Mouse (Mus musculus) heart, postnatal 0 days (tissue): ENCODE measurements around the gene Ykt6. TPM values are rescaled to one million over a fixed set of nuclear protein-coding genes. Genes with fewer than 3 reads are reported as not detected.

ENCODE experiments used
- ATAC-seq: fragments of 200-750 bp; cut with Nextera tagmentation; 2 replicates; pipeline ENCODE4 v1.8.0; 2017; ENCODE audit warnings: low read depth, moderate number of reproducible peaks, moderate library complexity; ENCODE audit not compliant: insufficient read depth
- DNase-seq: peaks from one replicate; pipeline ENCODE4 v3.0.0-alpha.2; 2016; ENCODE audit warnings: low spot score
- H3K27ac ChIP-seq: fragments of 300-500 bp; sonication (generic); 2 replicates; pipeline ENCODE4 v1.5.1; 2014; ENCODE audit warnings: low read depth, mild to moderate bottlenecking
- H3K27me3 ChIP-seq: fragments of 300-500 bp; sonication (generic); 2 replicates; pipeline ENCODE4 v1.6.1; 2014; ENCODE audit warnings: low read length, mixed read lengths; ENCODE audit not compliant: control insufficient read depth, insufficient read depth
- H3K36me3 ChIP-seq: fragments of 300-500 bp; sonication (generic); replicated peaks from 2 replicates; pipeline ENCODE4 v1.6.1; 2014; ENCODE audit warnings: low read length, mixed read lengths; ENCODE audit not compliant: control insufficient read depth, insufficient read depth
- H3K4me1 ChIP-seq: fragments of 300-500 bp; sonication (generic); 2 replicates; pipeline ENCODE4 v1.6.1; 2014; ENCODE audit warnings: antibody characterized with exemption; ENCODE audit not compliant: control insufficient read depth, insufficient read depth
- H3K4me2 ChIP-seq: fragments of 300-500 bp; sonication (generic); 2 replicates; pipeline ENCODE4 v1.6.1; 2014; ENCODE audit warnings: low read depth, mild to moderate bottlenecking, low read length, moderate library complexity
- H3K4me3 ChIP-seq: fragments of 300-500 bp; sonication (generic); 2 replicates; pipeline ENCODE4 v1.5.1; 2014; ENCODE audit warnings: low read depth, low read length
- H3K9ac ChIP-seq: fragments of 300-500 bp; sonication (generic); replicated peaks from 2 replicates; pipeline ENCODE4 v1.6.1; 2014; ENCODE audit warnings: low read depth, low read length, mixed read lengths
- H3K9me3 ChIP-seq: fragments of 300-500 bp; sonication (generic); replicated peaks from 2 replicates; pipeline ENCODE4 v1.6.1; 2016; ENCODE audit warnings: low read length; ENCODE audit not compliant: control insufficient read depth
- CTCF ChIP-seq: IDR thresholded peaks from 2 replicates; pipeline ENCODE4 v1.5.1; 2016; ENCODE audit warnings: antibody characterized with exemption, control low read depth, low read depth
- EP300 ChIP-seq: IDR thresholded peaks from 2 replicates; pipeline ENCODE4 v1.6.1; 2016; ENCODE audit warnings: antibody characterized with exemption, low read depth
- WGBS: fragments of 180-500 bp; shearing (Covaris S2); extraction: QIAGEN DNeasy Blood & Tissue Kit; methylation state at CpG from one replicate; pipeline ENCODE4 v1.1.7; 2014; 5-methylcytosine and 5-hydroxymethylcytosine counted together
- polyA plus RNA-seq: library from polyadenylated mRNA; unstranded; fragments of >200 nt; fragmentation: Nextera tagmentation; extraction: Ambion mirVana; gene quantifications from 2 replicates; pipeline ENCODE4 v1.2.1, GENCODE M21; 2015
- total RNA-seq: library from RNA; depleted of rRNA; stranded (reverse); fragments of >200 nt; gene quantifications from 2 replicates; pipeline ENCODE4 v1.2.3, GENCODE M21; 2014; ENCODE audit warnings: low replicate concordance; rRNA removed

Gene Ykt6
- total RNA-seq: 55.8 and 83.9 TPM in 2 replicates
- polyA plus RNA-seq: 35.2 and 37.4 TPM in 2 replicates

DNA sequence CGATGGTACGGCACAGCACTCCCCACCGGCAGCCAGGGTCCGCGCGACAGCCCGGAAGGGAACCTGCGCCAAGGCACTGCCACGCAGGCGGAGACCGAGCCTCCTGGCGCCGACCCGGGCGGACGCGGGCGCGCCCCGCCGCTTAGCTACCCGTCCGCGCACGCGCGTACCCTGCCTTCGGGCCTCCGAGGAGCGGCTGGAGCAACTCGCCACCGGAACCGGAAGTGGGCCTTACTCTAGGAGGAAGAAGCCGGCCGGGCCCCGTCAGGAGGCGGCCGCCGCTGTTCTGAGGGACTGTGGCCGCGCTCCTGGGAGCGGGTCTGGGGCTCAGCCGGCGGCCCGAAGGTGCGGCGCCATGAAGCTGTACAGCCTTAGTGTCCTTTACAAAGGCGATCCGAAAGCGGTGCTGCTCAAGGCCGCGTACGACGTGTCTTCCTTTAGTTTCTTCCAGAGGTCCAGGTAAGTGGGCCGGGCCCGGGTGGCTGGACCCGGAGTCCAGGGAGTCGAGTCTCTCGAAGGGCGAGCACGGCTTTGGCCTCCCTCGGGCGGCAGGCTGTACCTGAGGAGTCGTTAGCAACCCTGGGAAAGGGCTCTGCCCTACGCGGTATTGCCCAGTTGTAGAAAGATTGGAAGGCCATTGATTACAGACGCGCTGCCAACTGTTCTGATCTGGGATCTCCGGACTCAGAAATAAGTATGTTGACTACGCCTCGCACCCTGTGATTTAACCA lies at the start of gene Ykt6:
Gene Ykt6 (plus strand): TSS at position 148 of the 731 bp plus-strand sequence.
- H3K4me1 ChIP-seq: peaks cover 32% of the 10 kb centered on the region
- H3K36me3 ChIP-seq: peaks cover 15% of the 10 kb centered on the region
- peak within 1 kb of the TSS; percentile 92 for H3K27ac ChIP-seq
- H3K4me3 ChIP-seq: peak within 1 kb of the TSS; percentile 67
- H3K27me3 ChIP-seq: no peaks in the 10 kb centered on the region
- no peaks in the 10 kb centered on the region for H3K9me3 ChIP-seq
- peak within 1 kb of the TSS; percentile 89 for H3K9ac ChIP-seq
- ATAC-seq: peak; percentile 94
- peak; percentile 96 for DNase-seq
- H3K4me2 ChIP-seq: peak within 1 kb of the TSS; percentile 75
- WGBS: under 1% methylated on average over 71 of the region's 71 CpGs
- TF ChIP-seq EP300: no peak
- TF ChIP-seq CTCF: no peak

DNA sequence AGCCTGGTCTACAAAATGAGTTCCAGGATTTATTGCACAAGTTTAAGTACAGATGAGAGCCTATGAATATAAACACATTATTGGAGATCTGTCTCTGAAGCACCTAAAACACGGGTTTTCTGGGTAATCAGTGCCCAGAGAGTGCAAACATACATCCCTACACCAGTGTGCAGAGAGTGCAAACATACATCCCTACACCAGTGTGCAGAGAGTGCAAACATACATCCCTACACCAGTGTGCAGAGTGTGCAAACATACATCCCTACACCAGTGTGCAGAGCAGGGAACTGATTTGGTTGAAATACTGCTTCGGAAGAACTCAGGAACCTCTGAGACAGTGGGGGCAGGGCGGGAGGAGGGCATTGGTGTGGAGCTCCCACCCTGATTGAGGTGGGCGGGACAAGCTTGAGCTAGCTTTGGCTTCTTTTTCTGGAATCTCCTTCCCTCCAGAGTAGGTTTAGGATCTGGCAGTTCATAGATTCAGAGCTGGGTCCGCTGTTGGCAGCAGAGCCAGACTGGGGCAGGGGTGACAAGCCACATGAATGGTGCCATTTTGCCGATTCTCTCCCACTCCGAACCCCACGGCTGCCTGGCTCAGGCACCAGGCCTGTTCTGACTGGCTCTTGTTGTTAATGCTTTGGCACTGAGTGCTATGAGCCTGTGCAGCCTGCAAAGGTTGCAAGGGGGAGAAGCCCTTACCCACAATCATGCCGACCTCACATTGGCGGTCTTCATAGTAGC lies 49.5 kb upstream of the Ykt6 start:
- no peak overlapping the region for H3K9ac ChIP-seq
- TF ChIP-seq EP300 (no peak), CTCF (no peak)
- no peak overlapping the region for H3K27ac ChIP-seq
- H3K9me3 ChIP-seq: no peaks in the 10 kb centered on the region
- WGBS: 80% methylated on average over 10 of the region's 10 CpGs
- DNase-seq (no peak), ATAC-seq (no peak)
- H3K4me2 ChIP-seq: no peak overlapping the region
- 0 out of 2 replicates have a peak, but pooled peaks cover 7% of the 10 kb centered on the region for H3K27me3 ChIP-seq
- H3K4me3 ChIP-seq: no peak overlapping the region
- no peaks in the 10 kb centered on the region; the same call in 1 of the 2 replicates for H3K4me1 ChIP-seq
- no peaks in the 10 kb centered on the region for H3K36me3 ChIP-seq

DNA sequence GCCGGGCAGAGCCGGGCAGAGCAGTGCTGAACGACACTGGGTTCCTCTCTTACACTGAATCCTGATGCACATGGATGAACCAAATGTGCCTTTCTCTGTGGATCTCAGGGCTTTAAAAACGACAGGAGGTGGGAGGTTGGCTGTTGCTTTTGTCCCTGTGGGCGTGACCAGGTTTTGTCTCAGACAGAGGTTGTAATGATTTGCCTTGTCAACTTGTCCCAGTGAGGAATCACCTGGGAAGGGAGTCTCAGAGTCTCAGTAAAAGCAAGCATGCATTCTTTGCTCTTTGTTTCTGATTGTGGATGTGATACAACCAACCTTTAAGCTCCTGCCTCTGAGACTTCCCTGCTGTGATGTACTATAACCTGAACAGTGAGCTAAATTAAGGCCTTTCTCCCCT lies 48.4 kb upstream of the Ykt6 start:
- no peak overlapping the region for H3K9ac ChIP-seq
- 78% methylated on average over 5 of the region's 5 CpGs for WGBS
- H3K4me2 ChIP-seq: no peak overlapping the region
- no peaks in the 10 kb centered on the region for H3K4me1 ChIP-seq
- H3K4me3 ChIP-seq: no peak overlapping the region
- DNase-seq: no peak
- ATAC-seq: no peak
- H3K27me3 ChIP-seq: 0 out of 2 replicates have a peak, but pooled peaks cover 7% of the 10 kb centered on the region
- H3K27ac ChIP-seq: no peak overlapping the region
- H3K36me3 ChIP-seq: no peaks in the 10 kb centered on the region
- TF ChIP-seq EP300: no peak
- TF ChIP-seq CTCF: no peak
- H3K9me3 ChIP-seq: no peaks in the 10 kb centered on the region

DNA sequence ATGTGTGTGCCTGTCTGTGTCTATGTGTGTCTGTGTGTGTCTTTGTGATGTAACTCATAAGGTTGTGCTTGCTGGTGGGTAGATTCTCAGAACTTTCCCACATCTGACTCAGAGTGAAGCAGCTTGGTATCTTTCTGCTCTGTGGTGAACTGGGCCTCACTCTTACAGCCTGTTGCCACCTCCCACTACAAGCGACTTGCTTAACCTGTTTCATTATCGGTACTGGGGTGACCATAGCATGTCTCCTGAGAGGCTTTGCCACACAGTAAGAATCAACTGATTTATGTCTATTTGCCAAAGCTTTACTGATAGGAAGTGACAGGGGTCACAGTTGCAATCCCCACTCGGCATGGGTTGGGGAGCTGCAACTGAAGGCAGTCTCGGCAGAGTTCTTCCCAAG lies 46.9 kb upstream of the Ykt6 start:
- no peak overlapping the region for H3K4me2 ChIP-seq
- no peak for DNase-seq
- 62% methylated on average over 4 of the region's 4 CpGs for WGBS
- no peaks in the 10 kb centered on the region for H3K36me3 ChIP-seq
- H3K4me1 ChIP-seq: 0 out of 2 replicates have a peak, but pooled peaks cover 5% of the 10 kb centered on the region
- H3K27ac ChIP-seq: no peak overlapping the region
- ATAC-seq: no peak
- no peak overlapping the region for H3K9ac ChIP-seq
- H3K4me3 ChIP-seq: no peak overlapping the region
- H3K27me3 ChIP-seq: no peaks in the 10 kb centered on the region
- no peak for TF ChIP-seq CTCF
- no peaks in the 10 kb centered on the region for H3K9me3 ChIP-seq

DNA sequence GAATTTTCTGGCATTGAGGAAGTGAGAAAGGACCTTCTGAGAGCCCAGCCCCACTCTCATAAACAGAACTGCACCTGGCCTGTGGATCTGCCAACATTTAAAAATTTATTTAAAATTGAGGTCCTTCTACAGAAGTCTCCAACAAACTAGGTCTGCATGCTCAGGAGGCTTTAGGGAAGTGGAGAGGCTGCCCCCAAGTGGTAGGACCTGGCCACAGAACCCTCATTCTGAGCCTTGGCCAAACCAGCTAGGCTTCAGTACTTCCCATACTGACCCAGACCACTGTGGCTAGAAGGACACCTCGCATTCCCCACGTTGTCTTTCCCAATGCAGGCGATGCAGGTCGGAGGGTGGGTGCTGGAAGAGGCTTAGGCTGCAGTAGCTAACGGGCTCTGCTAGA lies 42.9 kb upstream of the Ykt6 start:
- H3K9me3 ChIP-seq: no peaks in the 10 kb centered on the region
- no peak overlapping the region for H3K27ac ChIP-seq
- H3K36me3 ChIP-seq: no peaks in the 10 kb centered on the region
- H3K9ac ChIP-seq: no peak overlapping the region
- 18% methylated on average over 5 of the region's 5 CpGs for WGBS
- DNase-seq: peak; percentile 52
- peaks cover 24% of the 10 kb centered on the region for H3K4me1 ChIP-seq
- TF ChIP-seq CTCF: peak; percentile 84
- TF ChIP-seq EP300: no peak
- ATAC-seq: peak; percentile 65
- H3K27me3 ChIP-seq: no peaks in the 10 kb centered on the region
- no peak overlapping the region for H3K4me3 ChIP-seq
- no peak overlapping the region for H3K4me2 ChIP-seq
